Mouse (Mus musculus) hindbrain, embryonic 14.5 days (tissue): ENCODE results near the gene Psrc1. TPM values are rescaled to one million over a fixed set of nuclear protein-coding genes. Genes with fewer than 3 reads are reported as not detected.
A peak's percentile ranks its signal among the peaks of the same experiment; 100 is the strongest.

Source experiments
- ATAC-seq: fragments of 200-750 bp; cut with Nextera tagmentation; 2 replicates; pipeline ENCODE4 v1.8.0; 2017; ENCODE audit warnings: moderate number of reproducible peaks, mild to moderate bottlenecking, moderate TSS enrichment, moderate library complexity; ENCODE audit not compliant: low FRiP score
- DNase-seq: peaks from one replicate; pipeline ENCODE4 v3.0.0-alpha.2; 2015; ENCODE audit warnings: low spot score
- H3K27ac ChIP-seq: fragments of 300-500 bp; sonication (generic); 2 replicates; pipeline ENCODE4 v1.5.1; 2014; ENCODE audit warnings: mild to moderate bottlenecking, moderate library complexity
- H3K27me3 ChIP-seq: fragments of 300-500 bp; sonication (generic); 2 replicates; pipeline ENCODE4 v1.6.1; 2014; ENCODE audit warnings: mild to moderate bottlenecking, low read length, mixed read lengths; ENCODE audit not compliant: control insufficient read depth, insufficient read depth
- H3K36me3 ChIP-seq: fragments of 300-500 bp; sonication (generic); replicated peaks from 2 replicates; pipeline ENCODE4 v1.6.1; 2014; ENCODE audit not compliant: control insufficient read depth, insufficient read depth
- H3K4me1 ChIP-seq: fragments of 300-500 bp; sonication (generic); replicated peaks from 2 replicates; pipeline ENCODE4 v1.6.1; 2014; ENCODE audit warnings: antibody characterized with exemption, low read length, mixed read lengths; ENCODE audit not compliant: control insufficient read depth, insufficient read depth
- H3K4me2 ChIP-seq: fragments of 300-500 bp; sonication (generic); replicated peaks from 2 replicates; pipeline ENCODE4 v1.6.1; 2014; ENCODE audit warnings: mild to moderate bottlenecking, moderate library complexity
- H3K4me3 ChIP-seq: fragments of 300-500 bp; sonication (generic); replicated peaks from 2 replicates; pipeline ENCODE4 v1.5.1; 2014; ENCODE audit warnings: mild to moderate bottlenecking, low read length
- H3K9ac ChIP-seq: fragments of 300-500 bp; sonication (generic); 2 replicates; pipeline ENCODE4 v1.6.1; 2014
- H3K9me3 ChIP-seq: fragments of 300-500 bp; sonication (generic); 2 replicates; pipeline ENCODE4 v1.6.1; 2016; ENCODE audit warnings: low read length; ENCODE audit not compliant: control insufficient read depth
- WGBS: fragments of 180-500 bp; shearing (Covaris S2); extraction: QIAGEN DNeasy Blood & Tissue Kit; methylation state at CpG from one replicate; pipeline ENCODE4 v1.1.7; 2014; 5-methylcytosine and 5-hydroxymethylcytosine counted together
- polyA plus RNA-seq: library from polyadenylated mRNA; unstranded; fragments of >200 nt; fragmentation: Nextera tagmentation; extraction: Ambion mirVana; gene quantifications from 2 replicates; pipeline ENCODE4 v1.2.1, GENCODE M21; 2014

Gene Psrc1
- polyA plus RNA-seq, 1 experiment from 2014 or later, result 5.6 TPM

DNA sequence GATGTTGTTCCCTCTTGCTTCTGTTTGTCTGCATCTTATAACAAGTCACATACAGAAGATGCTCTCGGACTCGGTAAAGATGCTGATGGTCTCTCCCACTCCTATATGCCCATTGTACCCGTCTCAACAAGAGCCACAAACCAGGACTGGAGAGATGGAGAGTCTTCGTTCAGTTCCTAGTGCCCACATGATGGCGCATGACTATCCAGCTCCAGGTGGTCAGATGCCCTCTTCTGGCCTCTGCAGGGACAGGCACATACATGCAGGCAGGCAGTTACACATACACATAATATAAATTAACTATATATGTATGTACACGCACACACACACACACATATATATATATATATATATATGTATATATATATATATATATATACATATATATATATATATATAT, 2.9 kb upstream of the Psrc1 start:
- WGBS, result 80% methylated on average over 6 of the region's 6 CpGs
- no peak overlapping the region for H3K9ac ChIP-seq
- ATAC-seq, result no peak
- no peaks in the 10 kb centered on the region for H3K27me3 ChIP-seq
- no peak overlapping the region for H3K27ac ChIP-seq
- no peak overlapping the region for H3K4me2 ChIP-seq
- DNase-seq, result no peak
- no peaks in the 10 kb centered on the region for H3K9me3 ChIP-seq
- peaks cover 13% of the 10 kb centered on the region; the same call in 1 of the 2 replicates for H3K4me1 ChIP-seq
- H3K36me3 ChIP-seq, result no peaks in the 10 kb centered on the region
- H3K4me3 ChIP-seq, result no peak overlapping the region

DNA sequence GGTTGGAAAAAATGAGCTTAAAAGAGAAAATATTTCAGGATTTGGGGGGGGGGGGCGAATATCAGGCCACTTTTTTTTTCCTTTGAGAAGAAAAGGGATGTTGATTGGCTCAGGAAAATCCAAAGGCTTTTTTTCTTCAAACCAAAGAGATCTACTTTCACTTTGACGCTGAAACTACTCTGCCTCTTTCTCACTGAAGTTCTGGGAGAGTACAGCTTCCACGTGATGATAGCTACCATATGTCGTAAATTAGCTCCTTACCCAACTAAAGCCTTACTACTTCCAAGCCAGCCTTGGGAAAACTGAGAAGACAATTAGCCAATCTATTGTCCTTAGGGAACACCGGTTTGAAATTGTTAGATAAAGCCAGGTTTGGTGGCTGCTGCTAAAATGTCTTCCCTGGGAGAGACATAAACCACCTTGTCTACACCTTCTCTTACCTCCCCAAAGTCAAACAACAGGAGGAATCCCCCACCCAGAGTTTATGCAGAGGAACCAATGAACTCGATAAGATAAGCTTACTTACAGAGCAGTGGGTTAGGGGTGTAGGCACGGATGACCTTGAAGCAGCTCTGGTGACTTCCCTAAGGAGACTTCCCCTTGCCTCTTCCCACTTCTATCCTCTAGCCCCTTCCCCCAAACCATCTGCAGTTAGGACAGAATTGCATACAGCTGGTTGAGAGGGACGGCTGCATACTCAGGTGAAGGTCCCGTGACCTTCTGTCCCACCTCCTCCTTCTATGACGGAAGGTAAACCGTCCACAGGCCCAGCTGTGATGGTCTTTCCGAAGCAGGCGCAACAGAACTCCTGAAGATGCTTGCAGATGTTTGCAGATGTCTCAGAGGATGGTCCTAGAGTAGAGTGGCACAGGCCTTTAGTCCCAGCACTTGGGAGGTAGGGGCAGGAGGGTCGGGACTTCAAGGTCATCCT, 1.4 kb upstream of the Psrc1 start:
- no peaks in the 10 kb centered on the region for H3K36me3 ChIP-seq
- H3K9ac ChIP-seq, result no peak overlapping the region
- no peak overlapping the region; the same call in 1 of the 2 replicates for H3K4me2 ChIP-seq
- H3K4me3 ChIP-seq, result no peak overlapping the region
- H3K4me1 ChIP-seq, result peaks cover 13% of the 10 kb centered on the region; the same call in 1 of the 2 replicates
- ATAC-seq, result no peak
- 82% methylated on average over 13 of the region's 14 CpGs for WGBS
- H3K27ac ChIP-seq, result no peak overlapping the region
- DNase-seq, result no peak
- no peaks in the 10 kb centered on the region for H3K27me3 ChIP-seq
- no peaks in the 10 kb centered on the region for H3K9me3 ChIP-seq

DNA sequence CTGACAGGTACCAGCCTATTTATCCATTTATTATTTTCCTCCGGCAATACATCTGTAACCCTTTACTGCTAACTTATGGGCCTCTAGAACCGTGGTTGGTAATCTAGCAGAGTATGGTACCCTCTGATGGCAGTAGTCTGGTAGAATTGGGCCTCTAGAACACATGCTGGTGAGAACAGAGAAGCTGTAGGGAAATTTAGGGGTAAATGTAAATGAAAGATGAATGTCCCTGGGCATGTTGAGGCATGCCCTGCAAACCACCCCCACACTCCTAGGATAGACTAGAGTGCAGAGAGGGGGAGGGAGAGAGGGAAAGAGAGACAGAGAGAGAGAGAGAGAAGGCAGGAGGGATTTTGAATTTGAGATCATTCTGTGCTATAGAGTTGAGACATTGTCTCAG, 786 bp downstream of the Psrc1 start:
- Histone ChIP-seq H3K4me1 (peaks cover 13% of the 10 kb centered on the region; the same call in 1 of the 2 replicates), H3K36me3 (peaks cover 4% of the 10 kb centered on the region; the same call in 1 of the 2 replicates), H3K9me3 (no peaks in the 10 kb centered on the region), H3K27ac (no peak overlapping the region), H3K4me3 (peak overlapping the region; percentile 52), H3K27me3 (no peaks in the 10 kb centered on the region), H3K9ac (0 out of 2 replicates have a peak overlapping the region, but pooled peaks have one; percentile 54), H3K4me2 (peak overlapping the region; percentile 53)
- 36% methylated on average over 2 of the region's 2 CpGs for WGBS
- no peak for DNase-seq
- no peak for ATAC-seq

DNA sequence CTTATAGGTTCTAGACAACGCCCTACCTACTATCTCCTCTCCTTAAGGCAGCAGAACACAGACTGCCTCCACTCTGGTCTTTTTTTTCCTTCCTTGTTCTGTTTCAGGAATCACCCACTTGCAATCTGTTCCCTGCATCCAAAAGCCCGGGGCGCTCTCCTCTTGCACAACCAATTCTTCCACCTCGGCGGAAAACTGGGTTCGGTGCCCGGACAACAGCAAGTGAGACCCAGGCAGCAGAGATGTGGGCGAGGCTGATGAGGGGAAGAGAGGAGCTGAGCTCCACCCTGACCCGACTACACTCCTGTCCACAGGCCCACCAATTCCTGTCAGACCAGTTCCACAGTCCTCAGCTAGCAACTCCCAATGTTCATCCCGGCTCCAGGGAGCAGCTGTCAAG, 2.5 kb downstream of the Psrc1 start:
- Histone ChIP-seq H3K9me3 (no peaks in the 10 kb centered on the region), H3K27me3 (no peaks in the 10 kb centered on the region), H3K4me2 (no peak overlapping the region), H3K36me3 (peaks cover 6% of the 10 kb centered on the region), H3K27ac (no peak overlapping the region), H3K9ac (no peak overlapping the region), H3K4me3 (no peak overlapping the region), H3K4me1 (peaks cover 13% of the 10 kb centered on the region; the same call in 1 of the 2 replicates)
- no peak for ATAC-seq
- WGBS, result 89% methylated on average over 10 of the region's 10 CpGs
- DNase-seq, result no peak

DNA sequence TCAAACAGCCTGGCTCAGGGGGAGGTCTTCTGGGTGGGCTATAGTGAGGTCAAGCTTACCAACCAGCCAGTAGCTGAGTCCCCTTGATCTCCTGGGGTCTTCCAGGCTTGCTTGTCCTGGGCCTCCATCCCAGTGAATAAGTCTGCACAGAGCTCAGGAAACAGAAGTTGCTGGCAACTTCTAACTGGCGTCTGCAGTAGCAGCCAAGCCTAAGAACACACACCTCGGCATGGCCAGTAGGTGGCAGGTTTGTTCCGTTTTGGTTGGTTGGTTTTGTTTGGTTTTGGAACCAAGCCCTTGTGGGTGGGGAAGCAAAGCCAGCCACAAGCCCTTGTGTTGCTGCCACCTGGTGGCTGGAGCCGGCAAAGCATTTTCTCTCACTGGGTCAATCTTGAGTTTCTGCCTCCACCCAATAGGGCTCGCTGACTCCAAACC, 5.5 kb downstream of the Psrc1 start:
- 1% methylated on average over 5 of the region's 5 CpGs for WGBS
- H3K27ac ChIP-seq, result peak overlapping the region; percentile 7; the same call in 1 of the 2 replicates
- no peak overlapping the region for H3K4me3 ChIP-seq
- H3K9ac ChIP-seq, result no peak overlapping the region
- peak; percentile 75 for ATAC-seq
- peaks cover 36% of the 10 kb centered on the region for H3K36me3 ChIP-seq
- H3K27me3 ChIP-seq, result no peaks in the 10 kb centered on the region
- no peaks in the 10 kb centered on the region for H3K9me3 ChIP-seq
- H3K4me2 ChIP-seq, result no peak overlapping the region
- H3K4me1 ChIP-seq, result peaks cover 10% of the 10 kb centered on the region; the same call in 1 of the 2 replicates
- peak; percentile 99 for DNase-seq

DNA sequence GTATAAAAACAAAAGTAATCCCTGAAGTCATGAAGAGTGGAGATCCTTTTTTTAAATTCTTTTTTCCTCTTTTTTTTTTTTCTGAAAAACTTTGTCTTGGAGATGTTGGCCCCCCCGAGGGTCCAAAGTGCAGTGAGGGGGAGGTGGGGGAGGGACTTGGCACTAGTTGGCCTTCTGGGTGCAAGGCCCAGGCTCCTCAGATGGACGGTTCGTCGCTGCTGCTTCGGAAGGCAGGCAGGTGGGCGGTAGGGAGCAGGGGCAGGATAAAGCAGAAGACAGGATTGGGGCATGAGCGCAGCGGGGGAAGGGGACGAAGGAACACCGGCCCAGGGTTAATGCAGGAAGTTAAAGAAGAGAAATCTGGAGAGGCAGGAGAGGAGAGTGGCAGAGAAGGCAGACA, 8.7 kb downstream of the Psrc1 start:
- 26% methylated on average over 10 of the region's 10 CpGs for WGBS

DNA sequence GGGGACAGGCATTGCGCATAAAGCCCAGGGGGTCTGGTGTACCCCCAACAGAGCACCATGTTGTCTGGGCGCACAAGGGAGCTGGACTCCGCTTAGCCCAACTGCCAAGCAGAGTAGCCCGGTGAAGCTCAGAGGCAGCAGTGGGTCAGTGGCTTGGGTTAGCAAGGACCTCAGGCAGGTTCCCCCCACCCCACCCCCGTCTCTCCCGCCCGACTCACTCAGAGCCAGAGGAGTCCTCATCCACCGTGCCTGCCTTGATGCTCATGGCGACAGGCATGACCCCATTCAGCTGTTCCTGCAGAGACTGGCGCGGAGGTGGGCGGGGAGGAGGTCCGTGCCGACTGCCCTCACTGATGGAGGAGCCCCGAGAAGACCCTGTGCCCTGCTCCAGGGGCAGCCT, 9.2 kb downstream of the Psrc1 start:
- Histone ChIP-seq H3K36me3 (peaks cover 73% of the 10 kb centered on the region), H3K9me3 (no peaks in the 10 kb centered on the region)

More for the DNA sequence above, 8.7 kb downstream of the Psrc1 start:
- H3K4me2 ChIP-seq, result no peak overlapping the region
- no peaks in the 10 kb centered on the region for H3K27me3 ChIP-seq
- H3K9me3 ChIP-seq, result no peaks in the 10 kb centered on the region
- no peak overlapping the region for H3K4me3 ChIP-seq
- no peak overlapping the region for H3K9ac ChIP-seq
- H3K36me3 ChIP-seq, result peaks cover 68% of the 10 kb centered on the region
- ATAC-seq (no peak), DNase-seq (no peak)
- H3K4me1 ChIP-seq, result no peaks in the 10 kb centered on the region
- H3K27ac ChIP-seq, result no peak overlapping the region

DNA sequence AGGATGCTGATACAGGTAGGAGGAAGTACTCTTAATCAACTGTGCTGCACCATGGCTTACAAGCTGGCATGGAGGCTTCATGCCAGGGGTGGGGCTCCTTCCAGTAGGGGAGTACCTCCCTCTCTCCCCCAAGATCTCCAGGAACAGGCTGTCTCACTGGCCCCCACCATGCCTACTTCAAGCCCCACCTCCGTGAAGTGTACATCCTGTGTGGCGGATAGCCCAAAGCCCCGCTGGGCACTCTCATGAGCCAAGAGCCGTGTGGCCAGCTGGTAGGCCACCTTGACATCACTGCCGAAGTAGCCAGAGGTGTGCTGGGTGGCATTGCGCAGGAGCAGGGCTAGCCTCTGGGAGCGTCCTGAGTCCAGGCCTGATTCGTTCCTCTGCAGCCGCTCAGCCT, 14.6 kb downstream of the Psrc1 start:
- Histone ChIP-seq H3K27me3 (no peaks in the 10 kb centered on the region), H3K9me3 (no peaks in the 10 kb centered on the region), H3K4me3 (no peak overlapping the region), H3K4me1 (peaks cover 4% of the 10 kb centered on the region; the same call in 1 of the 2 replicates), H3K9ac (no peak overlapping the region), H3K36me3 (peaks cover 95% of the 10 kb centered on the region), H3K4me2 (no peak overlapping the region), H3K27ac (no peak overlapping the region)
- DNase-seq (no peak), ATAC-seq (no peak)
- WGBS, result 92% methylated on average over 9 of the region's 9 CpGs

More for the DNA sequence above, 9.2 kb downstream of the Psrc1 start:
- no peak for DNase-seq
- H3K4me2 ChIP-seq, result no peak overlapping the region
- no peaks in the 10 kb centered on the region for H3K4me1 ChIP-seq
- 43% methylated on average over 15 of the region's 15 CpGs for WGBS
- no peak overlapping the region for H3K4me3 ChIP-seq
- no peak overlapping the region for H3K27ac ChIP-seq
- ATAC-seq, result no peak
- no peaks in the 10 kb centered on the region for H3K27me3 ChIP-seq
- H3K9ac ChIP-seq, result peak overlapping the region; percentile 5; the same call in 1 of the 2 replicates

DNA sequence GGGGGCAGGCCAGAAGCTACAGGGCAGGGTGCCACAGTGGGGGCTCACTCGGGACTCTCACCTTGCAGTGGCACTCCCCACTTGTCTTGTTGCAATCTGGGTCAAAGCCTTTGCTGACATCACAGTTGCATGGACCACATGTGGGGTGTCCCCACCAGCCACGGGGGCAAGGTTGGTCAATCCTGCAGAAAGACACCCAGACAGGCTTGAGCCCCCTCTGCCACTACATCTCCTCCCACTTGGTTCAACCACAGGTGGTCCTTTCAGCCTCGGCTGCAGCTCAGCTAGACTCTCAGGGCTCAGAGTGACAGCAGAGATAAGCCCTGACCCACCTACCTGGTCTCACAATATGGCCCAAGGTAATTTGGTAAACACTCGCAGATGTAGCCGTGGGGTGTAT, 16.8 kb downstream of the Psrc1 start:
- H3K9me3 ChIP-seq, result no peaks in the 10 kb centered on the region
- no peak overlapping the region for H3K4me3 ChIP-seq
- H3K9ac ChIP-seq, result no peak overlapping the region
- H3K27ac ChIP-seq, result no peak overlapping the region
- no peaks in the 10 kb centered on the region for H3K27me3 ChIP-seq
- ATAC-seq (no peak), DNase-seq (no peak)
- no peak overlapping the region for H3K4me2 ChIP-seq
- peaks cover 95% of the 10 kb centered on the region for H3K36me3 ChIP-seq
- H3K4me1 ChIP-seq, result peaks cover 9% of the 10 kb centered on the region; the same call in 1 of the 2 replicates
- WGBS, result 91% methylated on average over 5 of the region's 5 CpGs
